Mouse (Mus musculus): ENCODE data around the gene Zwilch.
"Not testable (repeated sequence)": the region's sequence is repeated elsewhere in the genome, so short reads cannot be mapped to it uniquely, and the experiment has no call there.

The Zwilch gene

DNA sequence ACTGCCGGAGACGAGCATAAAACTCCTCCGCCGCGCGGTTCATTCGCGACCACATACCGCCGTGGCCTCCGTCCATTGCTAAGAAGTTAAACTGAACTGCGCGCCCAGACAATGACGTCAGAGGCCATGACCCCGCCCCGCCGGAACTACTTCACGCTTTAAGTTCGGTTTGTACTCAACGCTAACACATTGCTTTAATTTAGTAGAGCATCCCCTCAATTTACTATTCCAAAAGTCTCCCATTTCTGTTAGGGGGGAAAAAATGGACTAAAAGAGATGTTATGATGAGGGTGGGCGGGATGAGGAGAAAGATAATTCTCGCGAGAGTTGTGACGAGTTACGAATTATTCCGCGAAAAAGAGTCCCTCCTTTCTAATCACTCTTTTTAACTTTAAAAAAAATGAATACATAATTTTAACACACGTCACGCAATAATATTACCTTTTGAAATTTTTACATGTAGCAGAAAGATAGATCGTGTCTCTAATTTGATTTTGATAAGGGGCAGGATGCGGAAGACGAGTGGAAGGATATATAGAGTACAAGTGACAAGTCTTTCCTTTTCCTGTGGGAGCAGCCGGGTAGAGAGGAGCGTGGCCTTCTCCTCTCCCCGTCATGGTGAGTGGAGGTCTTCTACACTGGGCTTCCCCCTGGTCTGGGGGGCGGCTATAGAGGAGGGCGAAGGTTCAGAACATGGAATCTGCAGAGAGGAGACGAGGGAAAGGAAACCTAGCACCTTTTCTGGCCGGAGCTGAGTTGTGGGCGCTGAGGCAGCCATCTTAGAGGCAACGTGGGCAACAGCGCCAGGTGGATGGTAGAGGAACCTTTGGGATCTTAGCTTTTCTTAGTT, at the start of gene Zwilch, which contains the start of gene Rpl4:
Gene Zwilch, minus strand, starts transcription at position 289 of the 850 bp plus-strand sequence.
Gene Rpl4, plus strand, starts transcription at position 560 of the 850 bp plus-strand sequence.
- peak; percentile 81 to 87 for DNase-seq (ENCODE audit: low spot score in 2 of 2)

DNA sequence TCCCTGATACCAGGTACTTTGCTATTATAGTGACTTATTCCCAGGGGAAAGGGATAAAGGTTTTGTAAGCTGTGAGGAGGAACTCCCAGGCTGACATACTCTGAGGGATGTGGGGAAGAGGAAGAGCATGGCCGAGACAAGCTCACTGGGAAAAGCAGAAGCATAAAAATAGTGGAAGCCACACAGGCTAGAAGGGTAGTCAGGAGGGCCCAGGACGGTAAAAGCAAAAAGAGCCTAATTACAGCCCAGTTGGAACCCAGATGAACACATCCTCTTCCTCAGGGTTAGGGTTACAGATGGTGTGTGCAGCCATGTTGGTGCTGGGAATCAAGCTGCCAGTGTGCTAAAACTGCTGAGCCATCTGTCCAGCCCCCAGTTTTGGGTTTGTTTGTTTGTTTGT, 49.2 kb upstream of the Zwilch start:
- DNase-seq (ENCODE audit: low spot score in 2 of 2): no peak

DNA sequence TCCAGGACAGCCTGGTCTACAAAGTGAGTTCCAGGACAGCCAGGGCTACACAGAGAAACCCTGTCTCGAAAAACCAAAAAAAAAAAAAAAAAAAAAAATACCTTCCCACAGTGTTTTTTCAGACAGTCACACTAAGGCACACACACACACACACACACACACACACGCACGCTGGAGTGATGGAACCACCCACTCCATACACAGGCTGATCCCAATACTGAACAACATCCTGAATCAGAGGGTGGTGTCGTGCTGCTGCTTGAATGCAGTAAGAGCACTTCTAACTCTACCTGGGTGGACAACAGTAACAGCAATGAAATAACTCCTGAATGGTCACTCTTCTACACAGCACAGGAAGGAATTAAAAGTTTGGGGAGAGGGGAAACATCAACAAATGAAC, 48.6 kb upstream of the Zwilch start:
- peak; percentile 64 for DNase-seq (ENCODE audit: low spot score in 2 of 2)

DNA sequence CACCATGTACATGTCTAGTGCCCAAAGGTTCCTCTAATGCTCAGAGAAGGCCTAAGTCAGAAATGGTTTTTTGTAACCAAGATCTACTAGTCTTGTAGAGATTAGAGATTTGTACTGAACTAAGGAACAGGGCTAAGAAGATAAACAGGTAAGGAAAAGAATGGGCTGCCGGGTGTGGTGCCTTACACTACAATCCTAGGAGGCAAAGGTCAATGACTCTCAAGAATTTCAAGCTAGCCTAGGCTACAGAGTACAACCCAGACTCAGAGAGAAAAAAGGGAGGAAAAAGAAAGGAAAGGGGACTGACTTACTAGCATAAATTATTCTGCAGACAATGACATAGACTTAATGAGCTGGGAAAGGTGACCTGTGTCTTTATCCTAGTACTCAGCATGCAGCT, 47.7 kb upstream of the Zwilch start:
- no peak for DNase-seq (ENCODE audit: low spot score in 2 of 2)

DNA sequence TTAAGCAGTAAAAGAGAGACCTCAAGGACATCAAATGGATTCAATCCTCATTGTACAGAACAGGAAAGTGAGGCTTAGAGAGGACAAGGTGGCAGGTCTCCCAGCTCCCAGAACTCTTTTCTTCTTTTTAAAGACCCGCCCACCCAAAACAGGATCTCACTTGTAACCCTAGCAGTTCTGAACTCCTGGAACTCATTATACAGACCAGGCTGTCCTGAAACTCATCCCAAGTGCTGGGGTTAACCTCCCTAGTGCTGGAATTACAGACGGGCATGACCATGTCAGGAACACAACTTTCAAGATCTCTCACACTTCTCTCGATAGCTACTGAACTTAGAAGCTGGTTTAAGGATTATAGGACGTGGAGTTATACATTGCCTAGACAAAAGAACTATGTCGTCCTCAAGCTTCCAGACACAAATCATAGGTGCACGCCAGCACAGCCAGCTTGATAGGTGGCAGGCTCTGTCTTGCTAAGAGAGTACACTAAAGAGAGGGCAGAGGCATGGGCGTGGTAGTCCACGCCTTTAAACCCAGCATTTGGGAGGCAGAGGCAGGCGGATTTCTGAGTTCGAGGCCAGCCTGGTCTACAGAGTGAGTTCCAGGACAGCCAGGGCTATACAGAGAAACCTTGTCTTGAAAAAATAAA, 47.0 kb upstream of the Zwilch start:
- DNase-seq (ENCODE audit: low spot score in 2 of 2): no peak

DNA sequence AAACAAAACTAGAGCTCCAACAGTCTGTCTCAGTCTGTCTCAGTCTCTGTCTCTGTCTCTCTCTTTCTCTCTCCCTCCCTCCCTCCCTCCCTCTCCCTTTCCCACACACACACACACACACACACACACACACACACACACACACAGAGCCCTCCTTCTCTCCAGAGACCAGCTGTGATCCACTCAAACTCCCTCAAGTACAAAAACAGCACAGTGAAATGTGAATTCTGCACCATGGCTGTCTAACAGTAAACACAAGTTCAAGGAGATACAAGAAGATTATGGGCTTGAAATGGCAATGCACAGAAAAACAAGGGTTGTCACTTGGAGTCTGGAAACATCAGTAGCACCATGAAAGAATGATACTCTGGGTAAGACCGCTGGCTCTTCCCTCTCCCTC, 46.4 kb upstream of the Zwilch start:
- no peak for DNase-seq (ENCODE audit: low spot score in 2 of 2)

DNA sequence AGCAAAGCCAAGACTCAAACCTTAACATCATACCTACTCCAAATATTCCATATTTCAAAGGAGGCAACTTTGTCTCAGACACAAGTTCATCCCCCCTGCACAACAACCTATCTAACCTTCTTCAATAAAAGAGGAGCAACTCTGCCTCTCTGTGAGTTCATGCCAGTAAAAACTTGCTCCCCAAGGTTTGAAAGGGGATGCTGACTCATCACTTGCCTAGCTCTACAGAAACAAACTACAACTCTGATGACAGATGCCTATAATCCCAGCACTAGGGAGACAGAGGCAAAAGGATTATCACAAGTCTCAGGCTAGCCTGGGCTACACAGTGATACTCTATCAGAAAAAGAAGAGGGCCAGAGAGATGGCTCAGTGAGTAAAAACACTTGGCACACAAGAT, 45.0 kb upstream of the Zwilch start:
- no peak for DNase-seq (ENCODE audit: low spot score in 2 of 2)

DNA sequence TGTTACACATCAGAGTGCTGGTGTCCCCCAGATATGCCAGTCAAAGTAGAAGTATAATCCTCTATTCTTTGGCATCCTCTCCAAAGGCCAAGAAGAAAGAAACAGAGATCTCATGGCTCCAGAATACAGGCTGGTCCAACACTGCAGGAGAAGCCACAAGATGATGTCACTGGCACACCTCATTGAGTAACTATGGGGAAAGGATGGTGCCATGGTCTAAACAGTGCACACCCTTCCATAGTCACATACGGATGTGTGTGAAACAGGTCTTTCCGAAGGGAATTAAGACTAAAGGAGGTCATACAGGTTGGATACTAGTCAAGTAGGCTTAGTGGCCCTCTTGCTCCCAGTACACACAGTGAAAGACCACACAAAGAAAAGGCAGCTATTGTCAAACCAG, 43.7 kb upstream of the Zwilch start:
- no peak for DNase-seq (ENCODE audit: low spot score in 2 of 2)

DNA sequence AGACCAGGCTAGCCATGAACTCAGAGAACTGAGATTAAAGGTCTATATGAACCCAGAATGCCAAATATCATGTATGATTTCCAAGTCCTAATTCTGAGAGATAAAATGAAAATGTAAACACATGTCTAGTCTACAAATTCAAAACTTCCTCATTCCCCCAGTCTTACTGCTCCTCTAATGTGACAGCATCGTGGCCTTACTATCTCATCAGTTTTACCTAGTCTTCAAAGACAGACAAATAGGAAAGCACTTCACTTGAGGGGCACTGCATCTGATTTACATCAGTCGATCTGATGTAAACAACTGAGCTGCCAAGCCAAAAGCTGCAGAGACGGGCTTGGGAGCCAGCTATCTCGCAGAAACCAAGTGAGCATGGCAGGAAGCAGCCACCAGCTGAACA, 43.2 kb upstream of the Zwilch start:
- no peak for DNase-seq (ENCODE audit: low spot score in 2 of 2)

DNA sequence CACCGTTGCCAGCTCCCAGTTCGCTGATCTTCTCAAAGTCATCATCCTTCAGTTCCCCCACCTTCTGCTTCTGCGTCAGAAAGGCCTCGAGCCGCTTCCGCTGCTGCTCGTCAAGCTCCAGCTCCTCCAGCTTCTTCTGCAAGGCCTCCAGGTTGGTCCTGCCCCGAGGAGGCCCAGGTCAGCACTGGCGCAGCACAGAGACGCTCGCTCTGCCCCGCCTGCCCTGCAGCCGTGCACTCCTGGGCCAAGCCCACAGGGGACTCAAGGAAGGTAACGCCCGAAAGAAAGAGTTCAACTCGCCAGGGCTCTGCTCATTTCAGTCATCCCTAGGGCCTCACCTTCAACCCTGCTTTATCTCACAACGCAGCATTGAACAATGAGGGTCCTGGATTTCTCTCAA, 41.5 kb upstream of the Zwilch start:
- no peak for DNase-seq (ENCODE audit: low spot score in 2 of 2)

DNA sequence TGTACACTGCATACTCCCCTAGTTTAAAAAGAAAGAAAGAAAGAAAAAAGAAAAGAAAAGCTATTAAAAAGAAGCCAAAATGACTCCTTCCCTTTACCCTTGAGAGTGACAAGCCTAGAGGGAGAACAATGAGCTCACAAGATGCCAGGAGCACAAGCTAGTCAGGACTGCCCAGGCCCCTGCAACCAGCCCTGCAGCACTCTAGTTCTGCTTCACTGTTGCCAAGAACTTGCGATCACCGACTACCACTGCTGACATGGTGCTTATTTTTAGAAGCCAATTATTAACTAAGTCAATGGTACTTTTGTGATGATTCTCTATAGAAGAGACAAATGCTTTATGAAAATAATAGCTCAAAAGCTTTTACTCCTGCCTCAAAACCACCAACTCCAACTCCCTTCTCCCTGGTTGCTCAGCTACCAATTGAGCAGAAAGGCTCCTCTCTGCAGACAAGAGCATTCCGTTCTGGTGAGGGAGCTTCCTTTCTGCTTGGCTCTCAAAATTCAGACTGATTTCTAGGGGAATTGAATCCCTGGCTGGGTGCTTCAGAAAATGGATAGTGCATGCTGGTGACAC, 34.7 kb upstream of the Zwilch start:
- no peak for DNase-seq (ENCODE audit: low spot score in 2 of 2)

DNA sequence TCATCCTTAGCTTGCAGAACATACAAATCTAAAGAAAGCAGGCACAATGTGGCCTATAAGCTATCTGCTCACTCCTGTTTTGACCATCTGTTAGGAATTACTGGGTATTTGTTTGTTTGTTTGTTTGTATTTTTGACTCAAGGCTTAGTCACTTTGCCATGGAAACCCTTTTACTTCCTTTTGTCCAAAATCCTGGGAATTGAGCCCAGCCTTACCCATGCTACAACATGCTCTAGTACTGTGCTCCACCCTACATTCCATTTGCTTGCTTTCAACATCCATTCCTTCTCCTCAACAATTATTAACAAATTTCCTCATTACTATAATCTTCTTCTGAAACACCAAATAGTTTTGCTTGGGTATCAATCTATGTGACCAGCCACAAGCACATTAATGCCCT, 30.0 kb upstream of the Zwilch start:
- no peak for DNase-seq (ENCODE audit: low spot score in 2 of 2)

DNA sequence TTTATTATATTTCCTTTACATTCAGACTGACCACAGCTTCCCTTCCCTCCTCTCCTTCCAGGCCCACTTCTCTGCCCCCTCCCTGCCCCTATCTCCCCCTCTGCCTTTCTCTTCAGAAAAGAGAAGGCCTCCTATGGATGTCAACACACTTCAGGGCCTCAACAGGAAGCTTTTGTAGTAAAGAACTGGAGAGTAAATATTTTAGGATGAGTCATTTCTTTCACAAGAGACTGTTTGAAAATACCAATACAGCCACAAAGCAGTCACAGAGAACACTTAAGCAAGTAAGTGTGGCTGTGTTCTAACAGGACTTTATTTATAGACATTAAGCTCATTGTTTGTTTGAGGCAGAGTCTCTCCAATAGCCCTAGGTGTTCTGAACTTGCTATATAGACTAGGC, 29.4 kb upstream of the Zwilch start:
- DNase-seq (ENCODE audit: low spot score in 2 of 2): no peak

DNA sequence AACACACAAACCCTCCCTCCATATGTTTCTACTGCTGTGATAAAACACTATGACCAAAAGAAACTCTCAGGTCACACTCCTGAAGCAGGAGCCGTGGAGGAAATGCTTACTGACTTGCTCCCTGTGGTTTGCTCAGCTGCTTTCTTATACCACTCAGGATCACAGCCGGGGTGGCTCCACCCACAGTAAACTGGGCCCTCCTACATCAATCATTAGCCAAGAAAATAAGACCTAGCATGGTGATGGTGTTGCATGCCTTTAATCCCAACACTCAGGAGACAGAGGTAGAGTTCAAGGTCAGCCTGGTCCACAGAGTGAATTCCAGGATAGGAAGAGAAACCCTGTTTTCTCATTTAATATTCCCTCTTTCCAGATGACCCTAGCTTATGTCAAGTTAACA, 27.0 kb upstream of the Zwilch start:
- DNase-seq (ENCODE audit: low spot score in 2 of 2): no peak

DNA sequence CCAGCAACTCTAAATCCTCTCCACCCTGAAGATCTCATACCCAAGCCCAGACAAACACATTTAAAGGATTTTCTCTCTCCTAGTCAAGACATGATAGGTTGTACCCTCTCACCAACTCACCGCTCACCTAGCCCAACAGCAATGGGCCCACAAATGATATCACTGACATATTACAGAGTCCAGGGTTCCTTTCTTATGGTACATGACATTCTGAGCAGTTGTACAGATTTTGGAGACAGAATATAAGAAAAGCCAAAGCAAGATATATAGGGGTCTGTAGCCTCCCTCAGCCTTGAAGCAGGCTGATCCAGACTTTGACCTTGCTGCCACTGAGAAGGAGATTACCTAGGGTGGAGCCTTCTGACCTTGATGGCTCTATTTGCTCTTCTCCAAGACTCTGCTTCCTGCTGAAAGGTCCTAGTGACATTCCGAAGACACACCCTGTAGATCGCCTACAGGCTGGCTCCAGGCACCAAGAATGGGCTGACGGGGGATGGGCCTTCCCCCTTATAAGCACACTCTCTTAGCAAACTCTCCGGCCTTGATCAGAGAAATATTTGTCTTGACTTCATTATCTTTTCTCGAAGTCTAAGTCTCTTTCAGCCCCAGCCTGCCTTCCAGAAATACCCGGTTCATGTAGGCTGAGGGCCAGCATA, 26.0 kb upstream of the Zwilch start:
- DNase-seq (ENCODE audit: low spot score in 2 of 2): not testable (repeated sequence)

DNA sequence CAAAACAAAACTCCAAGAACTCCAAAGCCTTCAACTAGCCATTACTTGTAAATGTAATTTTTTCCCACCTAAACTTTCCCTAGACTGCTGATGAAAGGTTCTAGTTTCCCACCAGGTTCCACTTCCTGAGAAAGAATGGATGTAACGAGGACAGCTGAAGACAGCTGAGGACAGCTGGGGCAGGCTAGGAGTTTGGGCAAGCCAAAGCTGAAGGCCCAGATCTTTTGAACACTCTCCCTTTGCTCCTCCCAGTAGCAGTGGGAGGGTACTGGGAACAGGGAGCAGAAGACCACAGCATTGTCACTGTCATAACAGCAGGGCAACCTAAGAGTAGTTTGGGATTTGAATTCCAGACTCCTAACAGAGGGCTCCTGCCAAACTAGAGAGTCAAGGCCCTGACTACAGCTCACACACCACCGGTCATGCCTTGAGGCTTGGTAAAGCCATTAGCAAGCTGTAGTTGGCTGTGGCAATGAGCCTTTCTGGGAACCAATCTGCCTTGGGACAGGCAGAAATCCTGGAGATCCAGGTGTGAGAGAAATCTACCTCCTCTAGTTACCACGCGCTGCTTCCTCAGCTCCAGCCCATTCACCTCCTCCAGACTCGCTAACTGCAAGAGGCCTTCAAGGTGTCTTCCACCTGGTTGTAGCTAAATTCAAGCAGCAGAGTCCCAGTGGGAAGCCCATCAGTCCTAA, 25.3 kb upstream of the Zwilch start:
- DNase-seq (ENCODE audit: low spot score in 2 of 2): no peak

DNA sequence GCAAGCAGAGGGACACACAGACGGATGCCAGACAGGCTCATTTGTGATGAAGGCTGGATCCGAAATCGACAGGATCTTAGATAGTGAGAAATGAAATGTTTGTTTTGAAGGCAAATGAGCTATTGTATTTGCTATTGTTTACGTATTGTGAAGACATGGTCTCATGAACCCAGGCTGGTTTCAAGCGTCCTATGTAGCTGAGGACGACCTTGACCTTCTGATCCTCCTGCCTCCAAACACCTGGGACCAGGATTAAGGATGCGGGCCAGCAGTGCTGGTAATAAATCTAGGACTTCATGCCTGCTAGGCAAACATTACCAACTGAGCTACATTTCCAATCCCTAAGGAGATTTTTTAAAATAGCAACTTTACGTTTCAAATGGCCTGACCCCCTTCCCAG, 24.6 kb upstream of the Zwilch start:
- no peak for DNase-seq (ENCODE audit: low spot score in 2 of 2)

DNA sequence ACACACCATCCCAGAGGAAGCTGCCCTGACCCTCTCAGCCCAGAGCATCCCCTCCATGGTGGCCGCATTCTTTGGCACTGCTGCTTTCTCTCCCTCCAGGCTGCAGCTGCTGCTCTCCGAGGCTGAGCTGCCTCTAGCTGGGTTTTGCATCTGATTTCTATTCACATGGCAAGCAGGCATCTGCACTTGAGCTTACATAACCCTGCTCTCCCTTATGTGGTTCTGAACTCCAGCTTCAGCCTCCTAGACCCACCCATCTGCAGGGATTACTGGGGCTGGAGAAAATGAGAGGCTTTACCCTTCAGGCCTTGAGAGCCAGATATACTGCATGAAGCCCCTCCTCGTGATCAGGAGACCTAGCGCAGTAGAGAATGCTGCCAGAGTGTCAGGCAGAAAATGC, 22.6 kb upstream of the Zwilch start:
- DNase-seq (ENCODE audit: low spot score in 2 of 2): peak; percentile 75 to 83

DNA sequence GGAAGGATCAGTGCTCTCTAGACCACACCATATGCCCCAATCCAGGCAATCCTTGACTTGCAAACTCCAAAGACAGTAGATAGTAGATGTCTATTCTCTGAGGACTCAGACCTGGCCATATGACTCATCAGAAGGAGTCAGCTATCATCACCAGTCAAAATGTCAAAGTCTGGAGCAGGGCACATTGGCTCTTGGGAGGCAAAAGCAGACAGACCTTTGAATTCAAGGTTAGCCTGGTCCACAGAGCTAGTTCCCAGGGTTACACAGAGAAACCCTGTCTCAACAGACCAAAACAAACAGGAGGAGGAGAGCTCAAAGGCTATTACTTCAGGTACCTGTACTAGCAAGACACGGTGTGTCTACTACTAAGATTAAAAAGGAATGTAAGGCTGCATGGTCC, 21.0 kb upstream of the Zwilch start:
- no peak for DNase-seq (ENCODE audit: low spot score in 2 of 2)

DNA sequence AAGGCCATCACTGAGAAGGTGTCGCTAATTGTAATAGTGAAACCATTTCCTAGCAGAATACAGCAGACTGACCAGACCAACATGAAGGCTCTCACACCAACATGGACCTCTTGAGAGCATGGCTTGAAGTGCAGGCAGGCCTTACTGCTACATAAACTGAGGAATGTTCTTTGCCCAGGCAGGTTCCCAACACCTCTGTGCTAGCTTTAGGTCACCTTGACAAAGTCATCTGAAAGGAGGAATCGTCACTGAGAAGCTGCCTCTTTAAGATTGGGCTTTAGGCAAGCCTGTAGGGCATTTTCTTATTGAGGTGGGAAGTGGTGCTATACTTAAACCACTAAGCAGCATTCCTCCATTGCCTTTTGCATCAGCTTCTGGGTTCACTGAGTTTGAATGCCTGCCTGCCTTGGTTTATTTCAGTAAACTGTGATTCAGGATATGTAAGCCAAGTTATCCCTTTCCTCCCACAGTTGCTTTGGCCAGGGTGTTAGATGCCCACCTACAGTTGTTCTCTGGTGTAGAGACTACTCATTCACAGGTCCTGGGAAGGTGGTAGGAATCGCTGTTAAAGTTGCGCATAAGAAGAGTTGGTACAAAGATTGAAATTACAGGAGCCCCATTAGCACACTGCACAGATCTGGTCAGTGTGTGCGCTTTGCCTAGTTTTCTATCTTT, 11.4 kb upstream of the Zwilch start:
- DNase-seq (ENCODE audit: low spot score in 2 of 2): no peak

DNA sequence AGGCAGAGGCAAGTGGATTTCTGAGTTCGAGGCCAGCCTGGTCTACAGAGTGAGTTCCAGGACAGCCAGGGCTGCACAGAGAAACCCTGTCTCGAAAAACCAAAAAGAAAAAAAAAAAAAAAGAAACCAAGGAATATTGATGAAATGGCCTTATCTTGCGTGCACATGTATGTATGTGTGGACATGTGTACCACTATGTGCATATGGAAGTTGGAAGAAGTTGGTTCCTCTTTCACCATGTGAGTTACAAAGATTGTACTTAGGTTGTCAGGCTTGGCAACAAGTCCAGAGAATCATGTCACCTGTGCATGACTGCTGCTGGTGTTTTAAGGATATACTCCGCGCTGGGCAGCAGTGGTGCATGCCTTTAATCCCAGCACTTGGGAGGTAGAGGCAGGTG, 10.4 kb upstream of the Zwilch start:
- DNase-seq (ENCODE audit: low spot score in 2 of 2): not testable (repeated sequence)

All from right cerebral cortex, adult 2 months (tissue).